Mouse (Mus musculus) brain, embryonic 18.5 days (tissue): Measurements from ENCODE around the gene Hist1h1b.

Source experiments
- DNase-seq: peaks from one replicate; pipeline ENCODE4 v3.0.0-alpha.2; 2012; ENCODE audit warnings: low read depth, low spot score

The Hist1h1b gene

GRCm38 (mm10) chr13:21733466-21733865 lies 47.0 kb downstream of the Hist1h1b start:
- DNase-seq: no peak
